Mouse (Mus musculus): ENCODE data around the gene Cers3. TPM values are rescaled to one million over a fixed set of nuclear protein-coding genes. Genes with fewer than 3 reads are reported as not detected.

Cers3 gene
- 1 to 10 TPM in 1 of 2 experiments, under 1 TPM in 1; 0.50 to 1.3 TPM for total RNA-seq (2021)
- long read RNA-seq: 0 reads

- no peak for DNase-seq (ENCODE audit: low spot score in 2 of 2)
Observed at GRCm38 (mm10) chr7:66743377-66743781, at the start of gene Cers3. TSS of gene Cers3 (plus strand) at chr7:66743504.

- DNase-seq (ENCODE audit: low spot score in 2 of 2): no peak
Observed at GRCm38 (mm10) chr7:66694467-66694866, 48.8 kb upstream of the Cers3 start.

- DNase-seq (ENCODE audit: low spot score in 2 of 2): no peak
Observed at GRCm38 (mm10) chr7:66702721-66703120, 40.6 kb upstream of the Cers3 start.

- DNase-seq (ENCODE audit: low spot score in 2 of 2): no peak
Observed at GRCm38 (mm10) chr7:66704631-66705030, 38.7 kb upstream of the Cers3 start.

DNA sequence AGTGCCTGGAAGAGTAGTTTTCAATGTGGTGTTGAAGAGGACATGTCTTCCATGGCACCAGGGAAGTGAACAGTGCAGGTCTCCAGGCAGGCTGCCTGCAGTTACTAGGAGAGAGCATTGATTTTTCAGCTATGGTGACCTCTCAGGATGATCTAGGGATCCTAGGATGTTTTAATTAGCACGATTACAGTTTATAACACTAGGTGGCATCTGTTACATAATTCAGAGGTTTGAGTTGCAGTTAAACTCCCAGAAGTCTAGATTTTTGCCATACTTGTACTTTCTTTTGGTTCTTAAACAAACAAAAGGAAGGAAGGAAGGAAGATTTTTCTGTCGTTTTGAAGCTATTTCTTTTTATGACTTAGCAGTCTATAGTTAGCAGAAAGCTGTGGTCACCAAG, 32.1 kb upstream of the Cers3 start:
- DNase-seq (ENCODE audit: low spot score in 2 of 2): no peak

DNA sequence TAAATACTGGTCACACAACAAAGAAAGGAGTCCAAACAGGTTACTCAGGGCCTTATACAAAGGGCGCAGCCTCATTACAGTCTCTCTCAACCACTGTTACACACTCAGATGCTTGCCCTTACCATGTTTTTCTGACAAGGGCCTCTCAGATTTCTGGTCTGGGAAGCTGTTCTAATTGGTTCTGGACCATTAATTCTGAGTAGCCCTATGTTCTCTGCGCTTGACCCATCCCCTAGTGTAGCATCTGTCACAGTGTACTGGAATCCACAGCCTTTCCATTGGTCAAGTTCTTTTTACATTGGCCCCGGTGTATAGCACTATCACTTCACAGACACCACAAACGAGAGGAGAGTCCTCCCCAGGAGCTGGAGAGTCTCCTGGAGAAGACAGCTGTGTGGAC, 18.8 kb upstream of the Cers3 start:
- no peak for DNase-seq (ENCODE audit: low spot score in 2 of 2)

DNA sequence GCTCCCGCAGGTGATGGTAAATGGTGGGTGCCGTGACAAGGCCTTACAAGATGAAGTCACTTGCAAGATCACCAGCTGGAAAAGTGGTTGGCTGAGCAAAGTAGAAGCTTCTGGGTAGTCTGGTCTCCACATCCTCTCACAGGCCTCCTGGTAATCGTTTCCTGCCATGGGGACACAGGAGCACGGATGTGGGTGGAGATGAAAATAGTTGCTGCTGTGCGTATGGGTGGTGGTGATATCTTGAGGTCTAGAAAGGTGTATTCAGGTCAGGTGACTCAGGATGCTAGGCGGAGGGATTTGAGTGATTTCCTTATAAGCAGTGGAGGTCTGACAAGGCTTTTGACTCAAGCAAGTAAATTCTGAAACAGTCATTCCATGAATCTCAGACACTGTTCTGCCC, 18.4 kb upstream of the Cers3 start:
- DNase-seq (ENCODE audit: low spot score in 2 of 2): no peak

DNA sequence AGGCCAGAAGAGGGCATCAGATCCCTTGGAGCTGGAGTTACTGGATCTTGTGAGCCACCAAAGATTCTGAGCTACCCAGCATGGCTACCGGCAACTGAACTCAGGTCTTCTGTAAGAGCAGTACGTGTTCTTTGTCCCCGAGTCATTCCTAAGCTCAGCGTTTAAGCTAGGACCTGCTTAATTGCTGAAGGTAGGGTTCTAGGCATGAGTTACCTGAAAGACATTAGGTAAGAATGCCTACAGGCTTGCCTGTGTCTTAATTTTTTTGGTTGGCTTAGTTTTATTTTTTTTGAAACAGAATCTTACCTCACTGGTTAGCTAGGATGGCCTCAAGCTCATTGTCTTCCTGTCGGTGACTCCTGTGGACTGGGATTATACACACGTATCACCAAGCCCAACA, 15.2 kb upstream of the Cers3 start:
- DNase-seq (ENCODE audit: low spot score in 2 of 2): no peak

- DNase-seq (ENCODE audit: low spot score in 2 of 2): no peak
Observed at GRCm38 (mm10) chr7:66729232-66729631, 14.1 kb upstream of the Cers3 start.

DNA sequence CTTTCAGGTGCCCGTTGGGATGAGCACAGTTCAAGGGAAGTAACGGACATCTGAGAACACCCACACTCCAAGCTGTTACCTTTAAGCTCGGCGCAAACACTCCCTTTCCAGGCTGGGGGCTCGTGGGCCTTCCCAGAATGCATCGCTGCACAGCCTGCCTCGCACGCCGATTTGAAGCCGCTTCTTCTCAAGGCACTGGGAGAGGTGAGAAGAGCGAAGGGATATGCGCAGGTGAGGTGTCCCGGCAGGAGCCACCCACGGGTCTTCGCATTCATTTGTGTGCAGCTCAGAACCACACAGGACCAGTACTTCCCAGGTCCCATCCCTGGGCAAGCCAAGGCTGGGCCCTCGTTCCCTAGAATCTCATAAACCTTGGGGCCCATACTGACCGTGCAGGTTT, 9.9 kb upstream of the Cers3 start:
- DNase-seq (ENCODE audit: low spot score in 2 of 2): no peak

- no peak for DNase-seq (ENCODE audit: low spot score in 2 of 2)
Observed at GRCm38 (mm10) chr7:66733882-66734281, 9.4 kb upstream of the Cers3 start.

DNA sequence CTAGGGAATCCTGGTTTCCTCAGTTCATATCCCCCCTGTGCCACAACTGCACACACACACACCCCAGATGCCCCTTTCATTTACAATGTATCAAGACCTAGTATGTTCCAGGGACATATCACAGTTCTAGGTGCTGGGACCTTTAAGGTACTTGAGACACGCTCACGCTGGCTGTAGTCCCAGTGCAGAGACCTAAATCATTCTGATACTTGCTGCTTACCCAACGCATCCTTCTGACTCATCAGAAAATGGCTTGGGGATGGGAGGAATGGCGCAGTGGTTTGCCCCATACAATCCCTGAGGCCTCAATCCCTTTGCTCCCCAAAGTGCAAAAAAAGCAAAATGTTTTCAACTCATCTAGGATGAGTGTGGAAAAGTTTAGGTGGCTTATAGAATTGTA, 8.8 kb upstream of the Cers3 start:
- no peak for DNase-seq (ENCODE audit: low spot score in 2 of 2)

DNA sequence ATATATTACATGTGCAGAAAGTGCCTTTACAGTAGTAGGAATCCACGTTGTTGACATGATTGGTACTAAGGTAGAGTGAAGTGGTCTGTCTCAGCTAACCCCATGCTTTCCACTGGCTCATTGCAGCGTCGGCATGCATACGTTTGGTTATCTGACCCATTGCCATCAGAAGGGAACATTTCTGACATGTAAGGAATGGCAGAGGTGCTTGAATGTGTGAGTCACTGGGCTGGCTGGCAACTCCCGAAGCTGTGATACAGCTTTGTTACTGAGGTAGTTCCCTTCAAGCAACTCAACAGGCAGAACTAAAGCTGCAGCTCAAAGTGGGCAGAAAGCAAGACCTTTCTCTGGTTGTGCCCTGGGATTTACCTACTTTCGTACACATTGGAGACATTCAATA, 8.3 kb upstream of the Cers3 start:
- no peak for DNase-seq (ENCODE audit: low spot score in 2 of 2)

GRCm38 (mm10) chr7:66737418-66737817, 5.9 kb upstream of the Cers3 start:
- no peak for DNase-seq (ENCODE audit: low spot score in 2 of 2)

DNA sequence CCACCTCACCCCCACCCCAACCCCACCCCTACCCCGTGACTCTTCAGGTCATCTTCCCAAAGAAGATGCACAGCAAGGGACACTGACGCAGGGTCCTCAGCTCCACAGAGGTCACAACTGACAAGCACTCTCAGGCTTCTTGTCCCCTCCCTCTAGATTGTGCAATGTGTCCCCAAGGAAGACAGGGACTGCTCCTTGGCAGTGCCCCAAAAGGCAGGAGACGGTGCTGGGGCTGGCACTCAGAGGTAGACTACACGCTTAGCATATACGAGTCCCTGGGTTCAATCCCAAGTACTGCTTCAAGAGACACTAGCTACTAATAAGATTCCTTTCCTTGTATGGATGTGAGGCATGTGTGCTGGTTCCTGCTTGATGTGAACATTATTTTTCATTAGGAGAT, 2.3 kb upstream of the Cers3 start:
- no peak for DNase-seq (ENCODE audit: low spot score in 2 of 2)

DNA sequence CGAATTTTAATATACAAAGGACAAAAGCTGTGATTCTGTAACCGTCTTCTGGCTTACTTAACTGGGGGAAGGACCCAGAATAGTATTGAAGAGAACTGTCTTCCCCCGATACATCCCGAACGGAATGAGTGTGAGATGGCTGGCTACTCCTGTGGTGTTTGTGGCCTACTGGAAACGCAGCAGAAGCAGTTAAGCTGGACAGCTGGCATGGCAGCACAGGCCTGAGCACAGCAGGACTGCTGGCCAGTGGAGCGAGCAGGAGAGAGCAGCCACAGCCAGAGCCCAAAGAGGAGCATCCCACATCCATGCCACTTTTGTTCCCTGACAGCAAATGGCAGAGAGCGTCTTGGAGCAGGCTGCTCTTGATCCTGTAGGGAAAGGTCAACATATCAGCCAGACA, 1.9 kb upstream of the Cers3 start:
- no peak for DNase-seq (ENCODE audit: low spot score in 2 of 2)

GRCm38 (mm10) chr7:66746972-66747371, 3.7 kb downstream of the Cers3 start:
- DNase-seq (ENCODE audit: low spot score in 2 of 2): no peak

DNA sequence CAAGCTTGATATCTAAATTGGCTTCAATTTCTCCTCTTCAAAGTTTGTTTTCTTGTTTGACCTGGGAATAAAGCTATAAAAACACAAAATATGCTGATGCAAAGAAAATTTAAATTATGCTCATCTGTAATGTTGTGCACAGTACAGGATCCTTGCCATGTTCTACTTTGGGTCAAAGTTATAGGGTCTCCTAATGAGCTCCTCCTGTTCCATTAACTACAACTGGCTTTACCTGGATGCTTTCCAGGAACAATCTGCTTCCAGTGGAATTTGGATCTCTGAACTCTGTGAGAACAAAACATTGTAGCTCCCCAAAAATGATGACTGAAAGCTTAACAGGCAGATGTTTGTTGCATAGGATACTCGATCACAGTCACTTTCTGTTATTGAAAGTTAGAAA, 6.7 kb downstream of the Cers3 start:
- no peak for DNase-seq (ENCODE audit: low spot score in 2 of 2)

GRCm38 (mm10) chr7:66753816-66754215, 10.5 kb downstream of the Cers3 start:
- DNase-seq (ENCODE audit: low spot score in 2 of 2): no peak

GRCm38 (mm10) chr7:66755611-66756010, 12.3 kb downstream of the Cers3 start:
- no peak for DNase-seq (ENCODE audit: low spot score in 2 of 2)

DNA sequence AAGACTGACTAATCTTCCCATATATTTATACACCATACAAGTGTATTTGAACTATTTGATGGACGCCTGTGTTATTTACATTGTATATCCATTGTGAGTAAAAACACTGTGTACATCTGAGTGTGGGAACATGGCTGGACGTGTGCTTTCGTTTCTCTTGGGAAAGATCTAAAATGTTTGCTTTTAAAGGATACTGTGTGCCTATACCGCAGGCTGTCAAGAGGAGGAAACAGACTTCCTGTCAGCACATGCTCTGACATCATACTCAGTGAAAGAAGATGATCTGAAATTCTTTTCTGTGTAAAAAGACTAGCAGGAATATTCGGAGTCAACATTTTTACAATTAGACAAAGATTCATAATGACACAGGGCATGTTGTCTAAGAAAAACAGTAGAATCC, 26.6 kb downstream of the Cers3 start:
- no peak for DNase-seq (ENCODE audit: low spot score in 2 of 2)

- no peak for DNase-seq (ENCODE audit: low spot score in 2 of 2)
Observed at GRCm38 (mm10) chr7:66770706-66771105, 27.4 kb downstream of the Cers3 start.

GRCm38 (mm10) chr7:66771252-66771651, 27.9 kb downstream of the Cers3 start:
- no peak for DNase-seq (ENCODE audit: low spot score in 2 of 2)

DNA sequence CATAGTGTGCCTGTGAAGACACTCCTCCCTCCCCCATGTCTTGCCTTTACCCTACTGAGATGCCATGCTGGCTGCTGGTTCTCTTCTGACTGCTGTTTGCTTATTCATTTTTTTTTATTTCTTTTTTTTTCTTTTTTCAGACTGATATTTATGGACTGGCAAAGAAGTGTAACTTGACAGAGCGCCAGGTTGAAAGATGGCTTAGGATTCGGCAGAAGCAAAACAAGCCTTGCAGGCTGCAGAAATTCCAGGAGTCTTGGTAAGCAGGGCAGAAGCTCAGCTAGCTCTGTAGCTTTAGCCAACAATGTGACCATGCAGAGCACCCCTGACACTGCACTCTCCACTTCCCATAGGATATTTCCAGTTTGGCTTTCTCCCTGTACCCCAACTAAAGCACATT, 36.1 kb downstream of the Cers3 start:
- peak in 1 of 2 experiments; percentile 17 for DNase-seq (ENCODE audit: low spot score in 2 of 2)

All from layer of hippocampus, postnatal 10 days (tissue).